22 mouse cellular contexts compared by ENCODE assay signal in genomic region chr9:97628361-97628908, GRCm38 (mm10).
DNase-seq lines count a peak whose midpoint lies in the region; ATAC-seq and TF ChIP-seq lines count a peak whose summit lies in the region.
"Had no signal": no experiment of that assay in that cellular context is flagged by ENCODE, and none has a peak within 500 bp of the region (broad histone marks: within the 10 kb centered on the region; RNA-seq: fewer than 3 reads in every experiment).

No protein-coding gene starts in this region.

- H3K9me3 ChIP-seq in heart, embryonic 12.5 days (replicated peaks) = no peaks in the 10 kb centered on the region
- no peaks in the 10 kb centered on the region for H3K9me3 ChIP-seq in lung, embryonic 14.5 days (ENCODE audit: low read depth, low read length)
- H3K9me3 ChIP-seq in neural tube, embryonic 15.5 days (replicated peaks) = no peaks in the 10 kb centered on the region
- H3K9me3 ChIP-seq: embryonic facial prominence, embryonic 15.5 days; limb, embryonic 15.5 days; midbrain, embryonic 10.5 days; neural tube, embryonic 12.5 days had no signal

- no peaks in the 10 kb centered on the region for H3K27me3 ChIP-seq in heart, embryonic 12.5 days (replicated peaks)
- no peaks in the 10 kb centered on the region for H3K27me3 ChIP-seq in lung, embryonic 14.5 days (ENCODE audit: insufficient read depth, low read length)
- H3K27me3 ChIP-seq in neural tube, embryonic 15.5 days (replicated peaks) = no peaks in the 10 kb centered on the region
- H3K27me3 ChIP-seq: embryonic facial prominence, embryonic 15.5 days; limb, embryonic 15.5 days; neural tube, embryonic 12.5 days had no signal

- H3K9ac ChIP-seq in heart, embryonic 12.5 days = no peak overlapping the region
- H3K9ac ChIP-seq in lung, embryonic 14.5 days = no peak overlapping the region
- no peak overlapping the region for H3K9ac ChIP-seq in neural tube, embryonic 15.5 days (replicated peaks)
- H3K9ac ChIP-seq: embryonic facial prominence, embryonic 15.5 days; limb, embryonic 15.5 days; liver, postnatal 0 days; neural tube, embryonic 12.5 days had no signal

- peak; percentile 86 for DNase-seq in heart, adult 11 months
- peak; percentile 81 for DNase-seq in lung, embryonic 14.5 days
- no peak for DNase-seq in lung, postnatal 25 days (ENCODE audit: low spot score)
- DNase-seq in testis, postnatal 14 days (ENCODE audit: low spot score) = peak; percentile 7
- no peak for DNase-seq in testis, postnatal 10 days (ENCODE audit: low spot score)
- no peak for DNase-seq in adipocyte (ENCODE audit: low spot score)
- DNase-seq: adrenal gland, postnatal 14 days; B cell, adult 2 months; cerebellum, adult 8-10 months; gastrocnemius, adult 2 months; kidney, adult 9 months; kidney, postnatal 4 days; layer of hippocampus, postnatal 36 days; liver, postnatal 0 days; thymus, adult 2 months had no signal

- H3K4me3 ChIP-seq in heart, embryonic 12.5 days = no peak overlapping the region
- H3K4me3 ChIP-seq in lung, embryonic 14.5 days (ENCODE audit: low read depth, low read length) = no peak overlapping the region
- no peak overlapping the region for H3K4me3 ChIP-seq in neural tube, embryonic 15.5 days (replicated peaks)
- H3K4me3 ChIP-seq: embryonic facial prominence, embryonic 15.5 days; gastrocnemius, adult 2 months; heart, adult 2 months; limb, embryonic 15.5 days; midbrain, embryonic 10.5 days; neural tube, embryonic 12.5 days had no signal

- no peak overlapping the region for H3K27ac ChIP-seq in heart, embryonic 12.5 days (ENCODE audit: poor library complexity, severe bottlenecking)
- peak overlapping the region; percentile 20; the same call in 1 of the 2 replicates for H3K27ac ChIP-seq in lung, embryonic 14.5 days (ENCODE audit: low read depth)
- 0 out of 2 replicates have a peak overlapping the region, but pooled peaks have one; percentile 24 for H3K27ac ChIP-seq in neural tube, embryonic 15.5 days (replicated peaks)
- H3K27ac ChIP-seq: embryonic facial prominence, embryonic 15.5 days; gastrocnemius, adult 2 months; heart, adult 2 months; limb, embryonic 15.5 days; midbrain, embryonic 10.5 days; neural tube, embryonic 12.5 days had no signal

- H3K36me3 ChIP-seq in heart, embryonic 12.5 days = no peaks in the 10 kb centered on the region
- no peaks in the 10 kb centered on the region for H3K36me3 ChIP-seq in lung, embryonic 14.5 days (ENCODE audit: insufficient read depth)
- H3K36me3 ChIP-seq in neural tube, embryonic 15.5 days = no peaks in the 10 kb centered on the region
- H3K36me3 ChIP-seq: embryonic facial prominence, embryonic 15.5 days; limb, embryonic 15.5 days; midbrain, embryonic 10.5 days; neural tube, embryonic 12.5 days had no signal

- 0 out of 2 replicates have a peak, but pooled peaks cover 2% of the 10 kb centered on the region for H3K4me1 ChIP-seq in heart, embryonic 12.5 days (replicated peaks)
- no peaks in the 10 kb centered on the region for H3K4me1 ChIP-seq in lung, embryonic 14.5 days (ENCODE audit: insufficient read depth)
- peaks cover 14% of the 10 kb centered on the region for H3K4me1 ChIP-seq in neural tube, embryonic 15.5 days
- H3K4me1 ChIP-seq: embryonic facial prominence, embryonic 15.5 days; limb, embryonic 15.5 days; neural tube, embryonic 12.5 days had no signal

- H3K4me2 ChIP-seq in heart, embryonic 12.5 days = no peak overlapping the region
- H3K4me2 ChIP-seq in lung, embryonic 14.5 days = no peak overlapping the region
- no peak overlapping the region for H3K4me2 ChIP-seq in neural tube, embryonic 15.5 days
- H3K4me2 ChIP-seq: embryonic facial prominence, embryonic 15.5 days; limb, embryonic 15.5 days; neural tube, embryonic 12.5 days had no signal

- no peak for TF ChIP-seq CTCF in lung, embryonic 14.5 days (IDR thresholded peaks at IDR 0.05; ENCODE audit: low read depth)

- no peak for ATAC-seq in heart, embryonic 12.5 days (ENCODE audit: insufficient number of reproducible peaks, low FRiP score)
- ATAC-seq in lung, embryonic 14.5 days (ENCODE audit: insufficient read depth) = peak; percentile 84
- no peak for ATAC-seq in neural tube, embryonic 15.5 days (ENCODE audit: low FRiP score)
- ATAC-seq: liver, postnatal 0 days had no signal

- 61% methylated on average over 6 of the region's 6 CpGs for WGBS in heart, embryonic 12.5 days
- 49% methylated on average over 6 of the region's 6 CpGs for WGBS in lung, embryonic 14.5 days
- 50% methylated on average over 6 of the region's 6 CpGs for WGBS in neural tube, embryonic 15.5 days

Comparison
In these comparisons a context has a peak if more than half of its experiments do, and no peak if none do; other contexts are left out.
1. DNase-seq: peak in heart, adult 11 months (single experiment), lung, embryonic 14.5 days (single experiment) and testis, postnatal 14 days (single experiment); none in lung, postnatal 25 days (single experiment), testis, postnatal 10 days (single experiment) and adipocyte (single experiment).